Mouse (Mus musculus) forebrain, postnatal 0 days (tissue): ENCODE results near the gene Wdr73. TPM values are rescaled to one million over a fixed set of nuclear protein-coding genes. Genes with fewer than 3 reads are reported as not detected.

ENCODE experiments used
- ATAC-seq: fragments of 200-750 bp; cut with Nextera tagmentation; 2 replicates; pipeline ENCODE4 v1.8.0; 2017; ENCODE audit warnings: mild to moderate bottlenecking, moderate library complexity
- DNase-seq: peaks from one replicate; pipeline ENCODE4 v3.0.0-alpha.2; 2015
- H3K27ac ChIP-seq: fragments of 300-500 bp; sonication (generic); 2 replicates; pipeline ENCODE4 v1.5.1; 2014; ENCODE audit warnings: low read depth, mild to moderate bottlenecking, antibody characterized with exemption, low read length, moderate library complexity, mixed read lengths
- H3K27me3 ChIP-seq: fragments of 300-500 bp; sonication (generic); 2 replicates; pipeline ENCODE4 v1.6.1; 2014; ENCODE audit warnings: mild to moderate bottlenecking, low read length, mixed read lengths; ENCODE audit not compliant: insufficient read depth
- H3K36me3 ChIP-seq: fragments of 300-500 bp; sonication (generic); 2 replicates; pipeline ENCODE4 v1.6.1; 2014; ENCODE audit warnings: mild to moderate bottlenecking, moderate library complexity; ENCODE audit not compliant: insufficient read depth
- H3K4me1 ChIP-seq: fragments of 300-500 bp; sonication (generic); 2 replicates; pipeline ENCODE4 v1.6.1; 2014; ENCODE audit warnings: antibody characterized with exemption; ENCODE audit not compliant: insufficient read depth
- H3K4me2 ChIP-seq: fragments of 300-500 bp; sonication (generic); 2 replicates; pipeline ENCODE4 v1.6.1; 2014; ENCODE audit warnings: low read depth, mild to moderate bottlenecking, moderate library complexity
- H3K4me3 ChIP-seq: fragments of 300-500 bp; sonication (generic); 2 replicates; pipeline ENCODE4 v1.5.1; 2014; ENCODE audit warnings: low read depth, low read length, mixed read lengths
- H3K9ac ChIP-seq: fragments of 300-500 bp; sonication (generic); 2 replicates; pipeline ENCODE4 v1.6.1; 2014; ENCODE audit warnings: mild to moderate bottlenecking
- H3K9me3 ChIP-seq: fragments of 300-500 bp; sonication (generic); 2 replicates; pipeline ENCODE4 v1.6.1; 2016; ENCODE audit warnings: low read length
- CTCF ChIP-seq: sonication (generic); IDR thresholded peaks from 2 replicates; pipeline ENCODE4 v1.5.1; 2016; ENCODE audit warnings: antibody characterized with exemption, control low read depth, low read depth
- WGBS: fragments of 180-500 bp; shearing (Covaris S2); extraction: QIAGEN DNeasy Blood & Tissue Kit; methylation state at CpG from one replicate; pipeline ENCODE4 v1.1.7; 2014; 5-methylcytosine and 5-hydroxymethylcytosine counted together
- polyA plus RNA-seq: library from polyadenylated mRNA; unstranded; fragments of >200 nt; fragmentation: Nextera tagmentation; extraction: Ambion mirVana; gene quantifications from 2 replicates; pipeline ENCODE4 v1.2.1, GENCODE M21; 2015
- total RNA-seq: library from RNA; depleted of rRNA; stranded (reverse); fragments of >200 nt; gene quantifications from 2 replicates; pipeline ENCODE4 v1.2.3, GENCODE M21; 2014

Wdr73 gene
- total and polyA plus RNA-seq, 2 experiments from 2014 or later, result 41.2 to 54.0 TPM

DNA sequence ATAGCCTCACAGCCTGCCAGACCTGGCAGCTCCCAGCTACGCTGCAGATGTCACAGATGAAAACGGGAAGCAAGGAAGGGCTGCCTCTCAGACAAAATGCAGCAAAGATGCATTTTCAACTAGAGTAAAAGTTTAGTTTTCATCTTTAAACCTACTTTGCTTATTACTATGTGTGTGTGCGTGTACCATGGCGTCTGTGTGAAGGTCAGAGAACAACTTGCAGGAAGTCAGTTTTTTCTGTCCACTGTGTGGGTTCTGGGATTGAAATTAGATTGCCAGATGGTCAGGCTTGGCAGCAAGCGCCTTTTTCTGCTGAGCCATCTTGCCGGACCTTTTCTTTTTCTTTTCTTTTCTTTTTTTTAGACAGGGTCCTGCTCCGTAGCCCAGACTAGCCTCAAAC lies 6.9 kb downstream of the Wdr73 start:
- no peak for ATAC-seq
- H3K36me3 ChIP-seq, result peaks cover 70% of the 10 kb centered on the region
- no peak overlapping the region for H3K27ac ChIP-seq

GRCm38 (mm10) chr7:80893753-80894129 lies 7.3 kb downstream of the Wdr73 start:
- Histone ChIP-seq H3K27me3 (no peaks in the 10 kb centered on the region), H3K9me3 (no peaks in the 10 kb centered on the region), H3K36me3 (peaks cover 70% of the 10 kb centered on the region), H3K27ac (0 out of 2 replicates have a peak overlapping the region, but pooled peaks have one; percentile 9), H3K9ac (no peak overlapping the region), H3K4me2 (no peak overlapping the region), H3K4me3 (no peak overlapping the region), H3K4me1 (no peaks in the 10 kb centered on the region)
- no peak for ATAC-seq
- 82% methylated on average over 6 of the region's 6 CpGs for WGBS
- no peak for TF ChIP-seq CTCF
- DNase-seq, result no peak

More for the DNA sequence above, 6.9 kb downstream of the Wdr73 start:
- H3K9me3 ChIP-seq, result no peaks in the 10 kb centered on the region
- no peaks in the 10 kb centered on the region for H3K27me3 ChIP-seq
- no peak overlapping the region for H3K4me2 ChIP-seq
- no peak for TF ChIP-seq CTCF
- no peak overlapping the region for H3K9ac ChIP-seq
- H3K4me3 ChIP-seq, result no peak overlapping the region
- WGBS, result 70% methylated on average over 7 of the region's 7 CpGs
- no peak for DNase-seq
- no peaks in the 10 kb centered on the region for H3K4me1 ChIP-seq

DNA sequence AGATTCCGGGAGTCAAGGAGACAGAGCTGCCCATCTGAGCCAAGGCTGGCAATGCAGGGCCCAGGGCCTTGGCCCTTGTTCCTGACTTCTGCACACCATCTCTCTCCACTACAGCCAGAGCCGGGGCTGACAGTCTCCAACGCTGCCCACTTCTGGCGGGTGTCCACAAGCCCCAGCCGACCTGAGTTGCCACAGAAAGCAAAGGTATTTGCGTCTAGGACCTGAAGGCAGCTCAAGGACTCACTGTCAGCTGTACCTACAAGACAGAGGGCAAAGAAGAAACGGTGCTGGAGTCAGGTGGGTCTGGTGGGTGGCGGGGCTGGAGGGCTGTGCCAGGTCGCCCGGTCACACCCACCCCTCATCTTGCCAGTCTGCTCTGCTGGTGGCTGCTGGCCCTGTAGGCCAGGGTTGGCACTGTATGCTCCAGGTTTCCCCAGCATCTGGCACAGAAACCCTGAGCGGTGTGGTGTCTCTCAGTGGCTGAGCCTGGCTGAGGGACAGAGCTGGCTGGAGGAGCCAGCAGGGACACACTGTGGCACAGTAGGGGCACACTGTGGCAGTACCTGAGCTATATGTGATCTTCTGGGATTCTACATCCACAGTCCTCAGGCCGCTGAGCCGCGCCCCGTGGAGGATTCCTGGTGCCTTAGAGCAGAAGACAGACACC lies 7.8 kb downstream of the Wdr73 start:
- Histone ChIP-seq H3K9ac (no peak overlapping the region), H3K4me2 (no peak overlapping the region), H3K4me3 (no peak overlapping the region), H3K27ac (0 out of 2 replicates have a peak overlapping the region, but pooled peaks have one; percentile 9), H3K9me3 (no peaks in the 10 kb centered on the region), H3K36me3 (peaks cover 70% of the 10 kb centered on the region), H3K4me1 (no peaks in the 10 kb centered on the region), H3K27me3 (no peaks in the 10 kb centered on the region)
- TF ChIP-seq CTCF, result no peak
- DNase-seq (no peak), ATAC-seq (no peak)
- WGBS, result 94% methylated on average over 15 of the region's 15 CpGs

GRCm38 (mm10) chr7:80889841-80890241 lies 11.2 kb downstream of the Wdr73 start:
- Histone ChIP-seq H3K4me1 (no peaks in the 10 kb centered on the region), H3K36me3 (peaks cover 46% of the 10 kb centered on the region), H3K4me2 (no peak overlapping the region), H3K27ac (peak overlapping the region; percentile 62), H3K27me3 (no peaks in the 10 kb centered on the region), H3K9me3 (no peaks in the 10 kb centered on the region), H3K4me3 (no peak overlapping the region), H3K9ac (no peak overlapping the region)
- DNase-seq (no peak), ATAC-seq (no peak)
- no peak for TF ChIP-seq CTCF
- WGBS, result 83% methylated on average over 13 of the region's 13 CpGs

DNA sequence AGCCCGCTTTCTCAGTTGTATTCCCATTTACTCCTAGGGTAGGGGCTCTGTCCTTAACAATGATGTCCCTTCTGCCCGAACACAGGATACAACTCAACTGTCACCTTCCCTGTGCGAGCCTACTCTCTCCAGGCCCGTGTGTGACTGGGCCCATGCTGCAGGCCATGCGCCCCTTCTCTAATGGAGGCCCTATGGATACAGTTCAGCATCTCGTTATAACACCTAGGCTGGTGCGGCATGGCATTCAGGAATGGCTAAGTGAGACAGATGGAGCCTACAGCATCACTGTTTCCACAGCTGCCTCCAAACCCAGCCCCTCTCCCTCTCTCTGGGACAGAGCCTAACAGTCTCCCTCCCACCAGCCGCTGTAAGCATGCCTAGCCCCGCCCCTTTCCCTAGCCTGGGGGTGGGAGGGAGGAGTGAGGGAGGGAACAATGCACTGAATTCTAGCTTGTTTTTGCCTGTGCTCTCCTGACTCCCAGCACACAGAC lies 12.0 kb downstream of the Wdr73 start:
- no peak overlapping the region for H3K9ac ChIP-seq
- H3K36me3 ChIP-seq, result peaks cover 40% of the 10 kb centered on the region
- no peaks in the 10 kb centered on the region for H3K27me3 ChIP-seq
- H3K4me2 ChIP-seq, result no peak overlapping the region
- 40% methylated on average over 9 of the region's 9 CpGs for WGBS
- no peaks in the 10 kb centered on the region for H3K4me1 ChIP-seq
- H3K9me3 ChIP-seq, result no peaks in the 10 kb centered on the region
- no peak for TF ChIP-seq CTCF
- DNase-seq (peak; percentile 72), ATAC-seq (peak; percentile 81)
- no peak overlapping the region for H3K4me3 ChIP-seq
- peak overlapping the region; percentile 62 for H3K27ac ChIP-seq

DNA sequence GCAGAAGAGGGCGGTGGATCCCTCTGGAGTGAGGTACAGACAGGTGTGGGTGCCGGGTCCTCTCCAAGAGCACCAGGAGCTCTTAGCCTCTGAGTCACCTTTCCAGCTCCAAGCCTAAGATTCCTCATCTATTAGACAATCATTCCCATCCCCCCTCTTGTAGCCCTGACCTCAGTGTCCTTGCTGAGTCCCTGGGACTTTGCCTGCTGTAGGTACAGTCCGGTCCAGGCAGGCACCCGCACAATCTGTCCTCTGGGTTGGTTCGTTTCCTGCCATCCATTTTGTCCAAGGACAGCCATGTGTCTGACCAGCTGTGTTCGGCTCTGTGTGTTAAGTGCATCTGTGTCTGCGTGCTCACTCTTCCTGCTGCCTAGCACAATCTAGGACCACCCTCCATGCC lies 12.5 kb downstream of the Wdr73 start:
- Histone ChIP-seq H3K9ac (no peak overlapping the region), H3K27me3 (no peaks in the 10 kb centered on the region), H3K36me3 (peaks cover 35% of the 10 kb centered on the region), H3K9me3 (no peaks in the 10 kb centered on the region), H3K4me1 (no peaks in the 10 kb centered on the region), H3K4me3 (no peak overlapping the region), H3K27ac (peak overlapping the region; percentile 62), H3K4me2 (no peak overlapping the region)
- 0 out of 2 replicates have a peak, but pooled peaks have one; percentile 1 for TF ChIP-seq CTCF
- ATAC-seq (peak; percentile 32), DNase-seq (peak; percentile 20)
- 69% methylated on average over 7 of the region's 7 CpGs for WGBS

GRCm38 (mm10) chr7:80885666-80886065 lies 15.4 kb downstream of the Wdr73 start:
- H3K9ac ChIP-seq, result no peak overlapping the region
- H3K36me3 ChIP-seq, result peaks cover 6% of the 10 kb centered on the region
- DNase-seq (no peak), ATAC-seq (no peak)
- H3K4me1 ChIP-seq, result no peaks in the 10 kb centered on the region
- peak; percentile 48 for TF ChIP-seq CTCF
- no peak overlapping the region for H3K4me2 ChIP-seq
- H3K27ac ChIP-seq, result no peak overlapping the region
- no peaks in the 10 kb centered on the region for H3K9me3 ChIP-seq
- 9% methylated on average over 1 of the region's 1 CpGs for WGBS
- H3K27me3 ChIP-seq, result no peaks in the 10 kb centered on the region
- H3K4me3 ChIP-seq, result no peak overlapping the region
